Mouse (Mus musculus) E14TG2a.4 (cell line): Measurements from ENCODE around the gene Umad1.

Experiments used
- CTCF ChIP-seq: conservative IDR thresholded peaks from 2 replicates; pipeline ENCODE4 v1.5.1; 2014; ENCODE audit warnings: low read length
- NANOG ChIP-seq: IDR thresholded peaks from 2 replicates; pipeline ENCODE4 v1.6.1; 2014; ENCODE audit warnings: borderline replicate concordance, low read length, mixed read lengths
- POU5F1 ChIP-seq: IDR thresholded peaks from 2 replicates; pipeline ENCODE4 v1.6.1; 2014; ENCODE audit warnings: low read length, borderline replicate concordance

- no peak for TF ChIP-seq CTCF
- no peak for TF ChIP-seq NANOG
- no peak for TF ChIP-seq POU5F1
Measured at GRCm38 (mm10) chr6:8473498-8473897, 214.4 kb downstream of the Umad1 start.
